Mouse (Mus musculus) megakaryocyte, embryonic 14.5 days (primary cell): Measurements from ENCODE around the gene Ric8b. TPM values are rescaled to one million over a fixed set of nuclear protein-coding genes. Genes with fewer than 3 reads are reported as not detected.

Experiments
- H3K27me3 ChIP-seq: replicated peaks from 2 replicates; pipeline ENCODE3; 2012; ENCODE audit warnings: inconsistent platforms
- H3K36me3 ChIP-seq: replicated peaks from 2 replicates; pipeline ENCODE3; 2012; ENCODE audit warnings: low read length, inconsistent platforms, mixed read lengths
- H3K4me1 ChIP-seq: 2 replicates; pipeline ENCODE4 v1.6.1; 2012; ENCODE audit warnings: inconsistent platforms
- H3K4me3 ChIP-seq: replicated peaks from 2 replicates; pipeline ENCODE3; 2012; ENCODE audit warnings: moderate library complexity, mild to moderate bottlenecking, inconsistent platforms
- H3K9me3 ChIP-seq: 2 replicates; pipeline ENCODE4 v1.6.1; 2012; ENCODE audit warnings: inconsistent platforms
- FLI1 ChIP-seq: IDR thresholded peaks from 2 replicates; pipeline ENCODE4 v1.6.1; 2012; ENCODE audit warnings: low read length, inconsistent platforms, mixed read lengths
- GATA1 ChIP-seq: IDR thresholded peaks from 3 replicates; pipeline ENCODE4 v1.6.1; 2012; ENCODE audit warnings: mixed read lengths, low read length, inconsistent platforms, borderline replicate concordance
- polyA plus RNA-seq: library from polyadenylated mRNA; stranded (reverse); fragments of >175 nt; gene quantifications from 2 replicates; pipeline ENCODE4 v1.2.3, GENCODE M21; 2012; ENCODE audit warnings: low replicate concordance; ENCODE audit not compliant: insufficient read depth

The Ric8b gene
- polyA plus RNA-seq, 1 experiment, result 2.9 TPM

GRCm38 (mm10) chr10:85044732-85045720 is 127.6 kb downstream of the Ric8b start:
- peaks cover 9% of the 10 kb centered on the region for H3K9me3 ChIP-seq
- H3K27me3 ChIP-seq, result peaks cover 10% of the 10 kb centered on the region
- TF ChIP-seq FLI1, result no peak
- no peak for TF ChIP-seq GATA1
- H3K4me3 ChIP-seq, result peak overlapping the region; percentile 76
- peaks cover 12% of the 10 kb centered on the region for H3K4me1 ChIP-seq
- no peaks in the 10 kb centered on the region for H3K36me3 ChIP-seq

- H3K9me3 ChIP-seq, result peaks cover 9% of the 10 kb centered on the region
- peaks cover 12% of the 10 kb centered on the region for H3K4me1 ChIP-seq
- H3K27me3 ChIP-seq, result peaks cover 14% of the 10 kb centered on the region
- TF ChIP-seq GATA1 (no peak), FLI1 (no peak)
- no peak overlapping the region for H3K4me3 ChIP-seq
- H3K36me3 ChIP-seq, result no peaks in the 10 kb centered on the region
Measured at GRCm38 (mm10) chr10:85046585-85046984, 129.2 kb downstream of the Ric8b start.

GRCm38 (mm10) chr10:85048008-85048407 is 130.6 kb downstream of the Ric8b start:
- TF ChIP-seq FLI1 (no peak), GATA1 (no peak)
- Histone ChIP-seq H3K4me3 (no peak overlapping the region), H3K27me3 (peaks cover 9% of the 10 kb centered on the region), H3K9me3 (peaks cover 9% of the 10 kb centered on the region), H3K36me3 (no peaks in the 10 kb centered on the region), H3K4me1 (peaks cover 12% of the 10 kb centered on the region)

GRCm38 (mm10) chr10:85050668-85051208 is 133.3 kb downstream of the Ric8b start:
- no peaks in the 10 kb centered on the region for H3K4me1 ChIP-seq
- no peaks in the 10 kb centered on the region for H3K36me3 ChIP-seq
- TF ChIP-seq GATA1 (no peak), FLI1 (no peak)
- H3K27me3 ChIP-seq, result peaks cover 11% of the 10 kb centered on the region
- H3K9me3 ChIP-seq, result peaks cover 15% of the 10 kb centered on the region
- no peak overlapping the region for H3K4me3 ChIP-seq

GRCm38 (mm10) chr10:85052451-85052850 is 135.0 kb downstream of the Ric8b start:
- Histone ChIP-seq H3K36me3 (no peaks in the 10 kb centered on the region), H3K4me3 (no peak overlapping the region)
- no peak for TF ChIP-seq GATA1
- no peak for TF ChIP-seq FLI1

GRCm38 (mm10) chr10:85054876-85055275 is 137.5 kb downstream of the Ric8b start:
- no peak overlapping the region for H3K4me3 ChIP-seq
- no peaks in the 10 kb centered on the region for H3K36me3 ChIP-seq
- peaks cover 6% of the 10 kb centered on the region; the same call in 1 of the 2 replicates for H3K9me3 ChIP-seq
- H3K27me3 ChIP-seq, result peaks cover 18% of the 10 kb centered on the region
- TF ChIP-seq GATA1 (no peak), FLI1 (no peak)
- H3K4me1 ChIP-seq, result no peaks in the 10 kb centered on the region

More at GRCm38 (mm10) chr10:85052451-85052850, 135.0 kb downstream of the Ric8b start:
- Histone ChIP-seq H3K4me1 (no peaks in the 10 kb centered on the region), H3K27me3 (peaks cover 11% of the 10 kb centered on the region), H3K9me3 (peaks cover 15% of the 10 kb centered on the region)

Other genes with a start within 250 kb of the Ric8b start
- gene Rfx4, start 161.6 kb upstream of the Ric8b start, polyA plus RNA-seq, result not detected in 2 replicates
- gene Fhl4, start 184.9 kb downstream of the Ric8b start, polyA plus RNA-seq, result not detected in 2 replicates
- gene Tmem263, start 185.0 kb downstream of the Ric8b start, polyA plus RNA-seq, result 9.4 and 9.7 TPM in 2 replicates
- gene Mterf2, start 210.4 kb downstream of the Ric8b start, polyA plus RNA-seq, result 0.46 TPM in 1 of 2 replicates, not detected in the other